Mouse (Mus musculus) frontal cortex, adult 2 months (tissue): Measurements from ENCODE around the gene Copz1. TPM values are rescaled to one million over a fixed set of nuclear protein-coding genes. Genes with fewer than 3 reads are reported as not detected.

Experiments
- DNase-seq, 2 experiments: peaks; one replicate each; pipeline ENCODE4 v3.0.0; 2022; ENCODE audit warnings: low spot score in 1 of 2; ENCODE audit errors: extremely low spot score in 1 of 2
- polyA plus RNA-seq: library from polyadenylated mRNA; depleted of rRNA; stranded (reverse); fragments of >200 nt; gene quantifications from 2 replicates; pipeline ENCODE4 v1.2.3, GENCODE M21; 2012; rRNA removed

Copz1 gene
- polyA plus RNA-seq, 1 experiment, result 141 TPM

DNA sequence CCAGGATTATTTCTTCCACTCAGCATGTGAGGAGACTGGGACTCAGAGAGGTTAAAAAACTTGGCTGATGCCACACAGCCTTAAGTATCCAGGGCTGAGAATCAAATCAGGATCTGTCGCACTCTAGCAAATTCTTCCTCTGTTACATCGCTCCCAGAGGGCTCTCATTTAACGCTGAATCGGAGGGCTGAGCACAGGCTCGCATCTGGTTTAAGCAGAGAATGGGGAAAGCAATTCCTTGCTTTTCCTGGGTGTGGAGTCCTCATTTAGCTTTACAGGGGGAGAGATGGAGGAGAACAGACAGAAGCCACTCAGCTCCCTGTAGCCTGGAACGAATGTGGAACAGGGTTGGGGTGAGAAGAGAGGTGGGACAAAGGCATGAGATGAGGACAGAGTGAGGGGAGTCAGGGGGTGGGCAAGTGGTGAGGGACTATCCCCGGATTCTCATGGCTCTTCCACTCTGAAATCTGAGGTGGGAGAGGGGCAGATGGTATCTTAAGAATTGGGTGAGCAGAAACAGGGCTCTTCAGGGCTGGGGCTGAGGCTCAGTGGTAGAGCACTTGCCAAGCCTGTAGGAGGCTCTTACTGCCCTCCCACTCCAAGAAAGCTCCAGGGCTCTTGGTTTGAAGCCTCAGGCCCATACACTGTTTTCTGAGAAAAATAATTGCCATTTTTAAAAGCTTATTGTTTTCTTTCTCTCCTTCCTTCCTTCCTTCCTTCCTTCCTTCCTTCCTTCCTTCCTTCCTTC, 63.1 kb downstream of the Copz1 start:
- DNase-seq, result no peak

DNA sequence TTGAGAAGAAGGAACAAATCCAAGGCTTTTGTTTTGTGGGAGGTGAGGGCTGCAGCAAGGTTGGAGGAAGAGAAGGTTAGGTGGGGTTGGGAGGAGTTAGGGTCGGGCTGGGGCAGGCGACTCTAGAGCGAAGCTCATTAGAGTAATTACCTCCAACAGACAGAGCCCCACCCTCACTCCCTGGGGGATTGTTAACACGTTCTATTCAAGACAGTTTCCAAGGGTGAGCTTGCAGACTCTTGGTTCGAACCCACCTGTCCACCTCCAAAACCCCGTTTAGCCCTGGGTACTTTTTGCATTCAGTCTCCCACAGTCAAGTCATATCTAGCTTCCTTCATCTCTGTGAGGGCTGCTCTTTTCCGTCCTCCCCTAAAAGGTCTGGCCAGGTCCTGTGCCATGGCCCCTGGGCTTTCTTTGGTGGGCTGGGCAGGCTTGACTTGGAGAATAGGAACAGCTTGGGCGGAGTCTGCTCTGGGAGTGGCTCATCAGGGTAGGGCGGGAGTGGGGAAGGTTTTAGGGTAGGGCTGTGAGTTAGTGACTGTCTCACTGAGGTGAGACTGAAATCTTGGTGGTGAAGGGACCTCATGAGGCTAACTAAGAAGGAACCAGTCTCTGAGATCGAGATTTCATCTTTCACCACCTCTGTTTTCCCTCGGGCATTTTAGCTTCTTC, 64.6 kb downstream of the Copz1 start:
- DNase-seq, result no peak

DNA sequence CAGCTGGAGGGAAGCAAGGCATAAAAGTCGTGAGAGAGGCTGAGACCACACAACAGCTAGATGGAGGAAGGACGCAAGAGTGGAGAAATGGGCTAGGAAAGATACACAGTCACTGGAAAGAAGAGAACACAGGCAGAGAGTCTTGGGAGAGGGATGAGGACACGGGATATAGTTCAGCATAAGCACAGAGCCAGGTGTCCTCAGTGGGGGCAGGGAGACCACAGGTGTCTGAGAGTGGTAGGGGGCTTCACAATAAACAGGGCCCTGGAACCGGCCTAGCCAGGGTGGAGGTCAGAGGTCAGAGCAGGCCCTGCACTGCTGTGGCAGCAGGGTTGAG, 66.3 kb downstream of the Copz1 start:
- DNase-seq, result no peak

DNA sequence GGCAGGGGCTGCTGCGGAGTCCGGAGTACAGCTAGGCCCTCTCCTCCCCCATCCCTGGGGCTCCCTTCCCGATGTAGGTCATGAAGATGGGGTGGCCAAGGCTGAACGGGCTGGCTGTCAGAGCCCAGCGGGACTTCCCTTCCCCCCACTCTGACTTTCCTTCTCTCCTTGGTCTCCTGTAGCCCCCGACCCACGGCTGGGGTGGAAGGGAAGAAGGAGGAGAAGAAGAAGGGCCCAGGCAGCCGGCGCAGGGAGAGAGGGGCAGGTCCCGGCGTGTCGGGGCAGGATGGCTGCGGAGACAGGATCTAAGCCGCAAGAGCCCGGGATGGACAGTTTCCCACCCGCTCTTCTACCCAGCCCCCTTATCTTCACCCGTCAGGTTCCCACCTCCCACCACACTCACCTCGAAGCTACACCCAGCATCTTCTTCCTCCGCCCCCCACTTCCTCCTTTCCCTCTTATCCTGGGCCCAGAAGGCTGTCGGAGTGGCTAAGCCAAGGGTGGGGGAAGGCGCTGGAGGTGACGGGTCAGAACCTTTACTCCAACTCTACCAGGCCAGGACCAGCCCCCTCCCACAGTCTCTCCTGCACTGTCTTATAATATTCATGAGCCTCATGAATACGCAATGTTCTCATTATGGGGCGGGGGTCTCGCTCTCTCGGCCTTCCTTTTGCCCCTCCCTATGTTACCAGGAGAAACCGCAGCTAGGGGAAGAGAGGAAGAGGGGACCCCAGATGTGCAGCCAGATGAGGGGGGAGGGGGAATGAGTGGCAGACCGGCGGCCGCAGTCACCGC, 66.8 kb downstream of the Copz1 start:
- DNase-seq, result no peak

DNA sequence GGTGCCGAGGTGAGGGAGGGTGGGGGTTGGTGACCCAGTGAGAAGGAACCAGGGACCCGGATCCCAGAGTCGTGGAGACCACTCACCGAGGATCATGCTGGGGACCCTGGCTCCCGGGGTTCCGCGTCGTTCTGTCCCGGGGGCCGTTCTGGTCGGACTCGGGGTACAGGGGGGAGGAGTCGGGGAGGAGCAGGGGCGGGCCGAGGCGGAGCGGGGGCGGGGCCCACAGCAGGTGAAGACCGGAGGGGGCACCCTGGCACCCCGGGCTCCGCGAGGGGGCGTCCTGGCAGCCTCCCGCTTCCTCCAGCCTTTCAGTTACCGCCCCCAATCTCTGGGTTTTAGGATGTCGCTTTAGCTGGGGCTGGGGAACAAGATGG, 67.4 kb downstream of the Copz1 start, which contains the start of gene Zfp385a:
TSS of gene Zfp385a (minus strand) at position 133 of the 377 bp plus-strand sequence.
- peak in 1 of 2 experiments; percentile 84 for DNase-seq

DNA sequence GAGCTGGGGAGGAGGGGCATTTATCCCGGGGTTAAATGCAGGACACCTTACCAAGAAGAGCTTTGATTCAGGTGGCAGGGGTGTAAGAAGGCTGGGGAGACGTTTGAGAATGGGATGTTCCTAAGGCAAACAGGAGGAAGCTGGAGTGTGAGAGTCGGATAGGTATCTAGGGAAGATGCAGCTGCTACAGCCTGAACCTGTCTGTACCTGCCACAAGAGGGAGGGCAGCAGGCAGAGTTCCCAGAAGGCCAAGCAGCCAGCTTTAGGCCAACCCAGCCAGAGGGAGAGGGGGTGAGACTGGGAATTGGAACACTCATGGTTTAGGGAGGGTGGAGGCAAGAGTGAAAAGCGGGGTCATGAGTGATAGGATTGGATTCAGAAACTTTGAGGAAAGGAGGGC, 68.3 kb downstream of the Copz1 start:
- no peak for DNase-seq

DNA sequence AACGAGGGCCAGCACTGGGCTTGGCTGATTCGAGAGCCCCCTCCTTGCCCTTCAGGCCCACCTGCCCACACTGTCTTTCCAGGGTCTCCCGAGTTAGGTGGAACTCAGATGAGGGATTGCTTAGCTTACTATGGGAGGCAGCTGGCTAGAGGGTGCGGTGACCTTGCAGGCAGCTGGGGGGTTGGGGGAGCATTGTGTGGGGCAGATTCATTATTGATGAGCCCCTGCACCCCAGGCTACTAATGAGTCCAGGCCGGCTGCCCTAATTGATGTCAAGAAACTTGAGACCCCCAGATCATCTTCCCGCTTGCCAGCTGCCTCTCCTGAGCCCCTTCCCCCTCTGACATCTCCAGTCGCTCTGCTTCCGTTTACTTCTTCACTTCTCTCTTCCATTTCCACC, 69.0 kb downstream of the Copz1 start:
- DNase-seq, result no peak

DNA sequence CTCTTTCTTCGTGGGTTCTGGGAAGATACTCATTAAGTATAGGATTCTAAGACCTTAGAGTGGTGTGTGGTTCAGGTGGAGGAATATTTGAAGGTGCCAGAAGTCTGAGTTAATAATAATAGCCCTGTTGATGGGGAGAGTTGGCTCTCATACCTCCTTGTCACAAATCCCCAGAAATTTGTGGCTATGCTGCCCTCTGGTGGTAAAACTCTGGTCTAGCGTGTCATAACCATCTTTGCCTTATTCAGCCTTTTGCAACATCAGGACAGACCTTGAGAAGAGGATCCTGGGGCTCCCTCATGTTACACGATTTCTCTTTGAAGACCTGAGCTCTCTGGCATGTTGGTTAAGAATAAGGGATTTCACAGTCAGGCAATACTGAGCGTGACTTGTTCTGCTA, 69.9 kb downstream of the Copz1 start:
- peak; percentile 73 to 94 for DNase-seq

DNA sequence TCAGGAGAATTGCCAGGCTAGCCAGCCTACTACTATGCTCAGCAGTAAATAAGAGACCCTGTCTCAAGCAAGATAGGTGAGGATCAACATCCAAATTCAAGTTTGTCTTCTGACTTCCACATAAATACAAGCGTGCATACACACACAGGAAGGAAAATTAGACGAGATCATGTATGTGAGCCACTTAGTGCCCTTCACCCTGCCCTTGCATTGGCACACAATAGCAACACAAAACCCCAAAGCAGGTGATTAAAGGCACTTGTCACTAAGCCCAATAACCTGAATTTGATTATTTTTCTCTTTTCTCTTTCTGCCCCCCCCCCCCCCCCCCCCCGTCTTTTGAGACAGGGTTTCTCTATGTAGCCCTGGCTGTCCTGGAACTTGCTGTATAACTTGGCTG, 70.5 kb downstream of the Copz1 start:
- DNase-seq, result no peak

DNA sequence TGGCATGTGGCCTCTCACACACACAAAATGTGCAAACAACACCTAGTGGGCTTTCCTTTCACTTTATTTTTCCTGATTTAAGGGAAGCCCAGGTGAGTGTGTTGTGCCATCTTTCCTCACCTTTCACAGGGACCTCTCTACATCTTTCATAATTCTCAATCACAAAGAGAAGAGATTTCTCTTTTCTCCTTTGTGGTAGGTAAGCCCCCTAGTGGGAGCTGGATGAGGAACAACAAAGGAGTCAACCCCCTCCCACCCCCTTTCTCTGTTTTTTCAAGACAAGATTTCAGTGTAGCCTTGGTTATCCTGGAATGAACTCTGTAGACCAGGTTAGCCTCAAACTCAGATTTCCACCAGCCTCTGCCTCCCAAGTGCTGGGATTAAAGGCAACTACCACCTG, 71.0 kb downstream of the Copz1 start:
- no peak for DNase-seq

DNA sequence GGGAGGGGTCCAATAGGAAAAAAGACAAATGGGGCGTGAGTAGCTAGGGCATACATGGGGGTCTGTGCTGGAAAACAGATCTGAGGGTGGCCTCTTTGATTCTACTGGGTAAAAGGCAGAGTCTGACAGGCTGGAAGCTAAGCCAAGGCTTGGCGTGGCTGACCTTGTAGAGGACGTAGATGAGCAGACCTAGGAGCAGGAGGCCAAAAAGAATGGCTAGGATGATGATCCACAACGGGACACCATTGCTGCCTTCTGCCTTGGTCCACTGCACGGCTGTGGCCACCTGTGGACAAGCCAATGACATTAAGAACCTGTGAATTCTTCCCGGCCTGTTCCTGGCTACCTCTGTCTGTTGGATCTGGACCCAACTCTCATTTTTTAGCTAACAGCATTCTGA, 73.3 kb downstream of the Copz1 start:
- no peak for DNase-seq

DNA sequence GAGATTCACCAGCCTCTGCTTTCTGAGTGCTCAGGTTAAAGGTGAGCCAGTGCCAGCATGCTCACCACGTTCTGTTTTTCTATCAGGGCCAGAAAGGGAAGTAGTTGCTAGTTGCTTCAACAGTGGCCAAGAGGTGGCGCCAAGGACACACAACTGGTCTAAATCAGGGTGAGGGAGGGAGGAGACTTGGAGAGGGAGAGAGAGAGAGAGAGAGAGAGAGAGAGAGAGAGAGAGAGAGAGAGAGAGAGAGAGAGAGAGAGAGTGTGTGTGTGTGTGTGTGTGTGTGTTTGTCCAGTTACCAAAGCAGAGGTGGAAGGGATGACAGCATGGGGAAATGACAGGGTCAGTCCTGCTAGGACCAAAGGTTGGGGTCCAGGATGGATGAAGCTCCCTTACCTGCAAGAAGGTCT, 74.8 kb downstream of the Copz1 start:
- DNase-seq, result peak in 1 of 2 experiments; percentile 73

Other genes with a start within 250 kb of the Copz1 start
- gene Smug1, start 105.6 kb upstream of the Copz1 start, polyA plus RNA-seq, result 16.1 and 16.3 TPM in 2 replicates
- gene Cbx5, start 32.9 kb upstream of the Copz1 start, polyA plus RNA-seq, result 70.1 and 79.9 TPM in 2 replicates
- gene Hnrnpa1, start 32.3 kb upstream of the Copz1 start, polyA plus RNA-seq, result 360 and 407 TPM in 2 replicates
- gene Nfe2, start 14.3 kb upstream of the Copz1 start, polyA plus RNA-seq, result 0.48 TPM in 1 of 2 replicates, not detected in the other
- 1.3 and 1.5 TPM in 2 replicates for gene Gpr84, start 37.9 kb downstream of the Copz1 start, polyA plus RNA-seq
- 46.3 and 46.5 TPM in 2 replicates for gene Zfp385a, start 67.4 kb downstream of the Copz1 start, polyA plus RNA-seq
- gene Itga5, start 94.0 kb downstream of the Copz1 start, polyA plus RNA-seq, result 2.2 and 2.9 TPM in 2 replicates
- gene Gtsf1, start 157.8 kb downstream of the Copz1 start, polyA plus RNA-seq, result 0.34 TPM in 1 of 2 replicates, not detected in the other
- not detected in 2 replicates for gene Gtsf2, start 175.8 kb downstream of the Copz1 start, polyA plus RNA-seq
- 6.4 and 7.6 TPM in 2 replicates for gene Nckap1l, start 181.1 kb downstream of the Copz1 start, polyA plus RNA-seq
- gene Pde1b, start 230.3 kb downstream of the Copz1 start, polyA plus RNA-seq, result 150 and 159 TPM in 2 replicates